Mouse (Mus musculus) ovary, postnatal 10 days (tissue): ENCODE results near the gene Lama1.
"Not testable (repeated sequence)": the region's sequence is repeated elsewhere in the genome, so short reads cannot be mapped to it uniquely, and the experiment has no call there.

ENCODE experiments used
- DNase-seq: peaks from one replicate; pipeline ENCODE4 v3.0.0; 2022; ENCODE audit warnings: low spot score

The Lama1 gene

DNA sequence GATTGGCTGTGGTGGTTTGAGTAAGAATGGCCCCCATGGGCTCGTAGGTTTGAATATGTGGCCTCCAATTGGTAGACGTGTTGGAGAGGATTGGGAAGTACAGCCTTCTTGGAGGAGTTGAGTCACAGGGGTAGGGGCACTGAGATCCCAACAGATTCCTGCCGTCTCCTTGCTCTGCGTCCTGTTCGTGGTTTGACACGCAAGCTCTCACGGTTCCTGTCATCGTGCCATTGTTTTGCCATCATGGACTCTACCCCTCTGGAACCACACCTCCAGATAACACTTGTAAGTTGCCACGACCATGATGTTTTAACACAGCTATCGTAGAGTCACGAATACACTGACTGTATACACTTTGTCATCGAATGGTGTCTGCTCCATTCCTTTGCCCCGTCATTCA, 141.9 kb downstream of the Lama1 start:
- DNase-seq, result no peak

DNA sequence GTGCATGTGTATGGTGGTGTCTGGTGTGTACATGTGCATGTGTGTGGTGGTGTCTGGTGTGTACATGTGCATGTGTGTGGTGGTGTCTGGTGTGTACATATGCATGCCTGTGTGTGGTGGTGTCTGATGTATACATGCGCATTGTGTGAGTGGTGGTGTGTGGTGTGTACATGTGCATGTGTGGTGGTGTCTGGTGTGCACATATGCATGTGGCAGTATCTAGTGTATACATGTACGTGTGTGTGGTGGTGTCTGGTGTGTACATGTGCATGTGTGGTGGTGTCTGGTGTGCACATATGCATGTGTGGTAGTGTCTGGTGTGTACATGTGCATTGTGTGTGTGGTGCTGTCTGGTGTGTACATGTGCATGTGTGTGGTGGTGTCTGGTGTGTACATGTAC, 144.4 kb downstream of the Lama1 start:
- not testable (repeated sequence) for DNase-seq

DNA sequence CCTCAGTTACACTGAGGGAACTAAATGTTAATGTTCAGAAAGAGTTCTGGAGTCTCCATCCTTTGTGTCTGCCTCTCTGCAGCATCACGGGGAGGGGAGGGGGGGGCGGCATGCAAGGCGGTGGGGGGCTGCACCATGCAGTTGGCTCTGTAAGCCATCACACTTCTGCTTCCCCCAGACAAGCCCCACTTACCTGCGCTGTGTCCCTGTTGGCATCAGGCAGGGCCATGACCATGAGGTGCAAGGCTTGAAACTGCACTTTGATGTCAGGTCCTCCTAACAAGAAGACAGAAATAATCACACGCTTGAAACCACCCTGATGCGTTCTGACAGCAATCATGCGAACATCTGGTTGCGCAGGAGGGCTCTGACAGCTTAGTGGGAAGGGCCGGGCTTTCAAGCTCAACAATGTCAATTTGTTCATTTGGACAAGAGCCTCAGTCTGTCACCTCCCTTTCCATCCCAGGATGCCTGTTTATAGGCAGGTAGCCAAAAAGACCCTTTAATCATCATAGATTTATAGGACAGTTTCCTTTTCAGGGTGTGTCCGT, 164.1 kb downstream of the Lama1 start:
- DNase-seq, result no peak

DNA sequence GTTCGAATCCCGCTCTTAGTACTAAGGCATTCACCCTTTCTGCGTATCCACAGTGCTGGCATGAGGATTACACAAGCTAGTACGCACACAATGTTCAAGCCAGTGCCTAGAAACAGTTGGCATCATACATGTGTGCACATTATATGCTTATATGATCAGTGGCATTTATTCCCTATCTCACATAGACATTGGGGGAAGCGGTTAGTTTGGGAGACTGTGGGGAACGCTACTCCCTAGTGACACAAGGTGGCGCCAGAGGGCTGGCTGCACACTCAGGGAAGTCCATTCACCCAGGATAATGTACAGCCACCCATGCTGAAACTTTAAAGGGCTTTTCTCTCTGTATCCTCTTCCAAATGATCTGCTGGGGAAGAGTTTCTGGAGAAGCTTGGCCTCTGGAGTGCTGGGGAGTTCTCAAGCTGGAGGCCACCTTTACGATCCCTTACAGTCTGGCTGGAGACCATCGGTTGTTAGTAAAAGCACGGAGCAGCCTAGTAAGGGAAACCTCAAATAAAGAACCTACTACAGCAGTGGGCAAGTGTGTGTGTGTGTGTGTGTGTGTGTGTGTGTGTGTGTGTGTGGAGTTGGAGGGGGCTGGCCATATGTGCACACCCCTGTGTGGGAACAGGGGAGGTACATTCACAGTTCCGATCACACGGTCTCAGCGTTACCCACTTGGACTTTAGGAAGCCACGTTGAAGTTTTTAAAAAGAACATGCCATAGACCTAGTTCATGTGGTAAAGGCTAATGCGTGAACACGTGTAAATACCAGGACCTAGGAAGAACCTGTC, 164.9 kb downstream of the Lama1 start:
- peak; percentile 34 for DNase-seq

DNA sequence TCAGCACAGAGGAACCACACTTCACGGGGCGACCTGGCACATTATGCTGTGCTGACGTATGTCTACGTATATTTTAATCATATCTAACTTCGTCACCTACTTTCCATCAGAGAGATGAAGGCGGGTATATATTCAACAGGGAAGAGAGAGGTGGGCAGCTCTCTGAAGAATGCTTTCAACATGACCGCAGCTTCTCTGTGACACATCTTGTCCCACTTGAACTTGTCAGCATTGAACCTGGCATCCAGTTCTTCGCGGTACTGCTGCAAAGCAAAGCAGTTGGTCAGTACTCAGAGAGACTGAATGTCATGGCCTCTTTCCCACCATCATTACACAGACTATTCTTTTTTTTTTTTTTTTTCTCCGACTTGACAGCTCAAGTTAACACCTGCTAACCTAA, 167.3 kb downstream of the Lama1 start:
- no peak for DNase-seq

DNA sequence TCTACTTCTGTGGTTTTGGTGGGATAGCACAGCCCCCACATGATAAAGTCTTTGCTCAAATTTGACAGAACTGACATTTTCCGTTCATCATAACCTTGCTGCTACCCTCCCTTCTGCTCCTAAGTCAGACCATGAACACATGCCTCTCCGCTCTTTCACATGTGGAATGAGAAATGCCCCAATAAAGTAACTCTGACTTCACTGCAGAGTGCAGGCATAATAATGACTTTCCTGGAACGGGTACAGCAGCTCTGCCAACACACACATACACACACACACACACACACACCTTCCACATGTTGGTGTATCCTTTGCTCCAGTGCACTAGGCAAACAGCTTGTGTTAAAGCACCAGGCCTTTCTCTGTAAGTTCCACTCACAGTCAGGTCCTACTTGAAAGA, 167.9 kb downstream of the Lama1 start:
- DNase-seq, result no peak

DNA sequence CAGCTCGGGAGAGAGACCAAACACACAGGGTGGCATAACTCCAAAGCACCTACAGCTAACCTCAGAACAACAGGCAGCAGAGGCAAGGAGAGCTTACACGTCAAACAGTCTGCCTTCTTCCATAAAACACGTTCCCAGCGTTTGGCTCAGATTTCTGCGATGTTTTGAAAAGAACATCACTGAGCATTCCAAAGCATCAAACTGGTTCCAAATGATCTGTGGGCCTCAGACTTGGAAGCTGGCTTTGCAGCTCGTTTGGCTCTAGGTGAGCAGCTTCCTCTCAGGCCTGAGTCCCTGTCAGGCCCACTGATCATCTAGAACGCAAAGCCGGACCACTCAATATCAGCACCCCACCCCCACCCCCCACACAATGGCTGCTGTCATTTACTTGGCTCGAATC, 169.0 kb downstream of the Lama1 start:
- no peak for DNase-seq

DNA sequence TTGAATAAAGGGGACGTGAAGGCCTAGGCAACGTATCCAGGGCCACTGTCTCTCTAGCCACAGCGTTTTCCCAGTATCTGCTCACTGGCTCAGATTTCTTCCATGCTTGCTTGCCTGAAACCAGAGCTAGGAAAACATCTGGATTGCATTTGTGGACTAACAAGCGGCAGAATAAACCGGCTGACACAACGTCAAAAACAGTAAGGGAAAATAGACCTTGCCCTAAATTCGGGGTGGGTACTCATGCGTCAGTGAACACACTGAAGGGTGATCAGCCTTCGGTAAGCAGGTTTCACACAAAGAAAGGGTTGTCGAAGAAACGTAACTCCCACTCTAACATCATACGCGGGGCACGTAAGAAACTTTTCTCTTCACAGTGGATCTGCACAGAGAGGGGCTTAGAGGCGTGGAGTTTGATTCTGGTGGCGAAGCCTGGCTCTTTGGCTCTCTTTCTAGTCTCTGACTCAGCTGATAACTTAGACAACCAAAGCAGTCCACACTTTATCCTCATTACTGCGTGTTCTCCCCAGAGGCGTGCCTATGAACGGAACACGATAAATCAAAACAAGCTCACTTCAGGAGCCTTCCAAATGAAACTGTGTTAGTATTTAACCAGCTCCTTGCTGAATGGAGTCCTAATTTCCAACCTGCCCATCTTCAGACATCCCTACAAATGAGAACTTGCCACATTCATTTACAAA, 169.6 kb downstream of the Lama1 start:
- DNase-seq, result no peak

DNA sequence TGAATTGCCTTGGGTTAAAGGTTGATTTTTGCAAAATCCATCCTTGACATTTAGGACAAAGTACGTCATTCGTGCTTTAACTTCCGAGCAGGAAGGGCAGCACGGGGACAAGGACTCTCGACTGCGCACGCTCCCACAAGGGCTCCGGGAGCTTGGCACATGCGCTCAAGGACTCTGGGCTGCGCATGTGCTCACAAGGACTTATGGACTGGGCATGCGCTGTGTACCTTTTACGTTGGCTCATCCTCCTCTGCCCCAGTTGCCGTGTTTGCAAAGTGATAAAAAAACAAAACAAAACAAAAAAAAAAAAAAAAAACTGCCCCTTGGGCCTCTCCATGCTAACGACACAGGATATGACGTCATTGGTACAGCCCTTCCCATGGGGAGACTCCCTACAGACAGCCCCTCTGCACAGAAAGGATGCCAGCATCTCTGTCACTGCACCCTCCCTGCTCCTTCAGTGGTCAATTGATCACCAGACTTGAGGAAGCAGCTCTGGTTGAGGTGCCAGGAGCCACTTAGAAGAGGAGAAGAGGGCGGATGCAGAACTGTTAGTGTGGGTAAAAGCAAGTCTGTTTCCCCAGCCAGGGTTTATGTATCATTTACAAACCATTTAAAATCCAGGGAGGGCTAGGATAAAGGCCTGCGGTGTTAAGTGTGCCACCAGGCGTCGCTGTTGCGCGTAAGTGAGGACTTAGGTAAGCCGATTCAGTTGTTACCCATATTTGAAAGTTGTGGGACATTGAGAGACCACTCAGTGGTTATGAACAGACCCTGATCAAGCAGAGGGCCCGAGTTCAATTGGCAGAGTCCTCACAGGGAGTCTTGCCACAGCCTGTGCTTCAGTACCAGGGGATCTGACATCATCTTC, 172.9 kb downstream of the Lama1 start:
- DNase-seq, result peak; percentile 43
